Mouse (Mus musculus): ENCODE measurements around the gene Fam57b.

- TF ChIP-seq MAFK (IDR thresholded peaks at IDR 0.05; ENCODE audit: insufficient read depth, low read depth, low read length) (no peak), ZNF384 (IDR thresholded peaks at IDR 0.05; ENCODE audit: low read depth, low read length) (no peak)
Observed at GRCm38 (mm10) chr7:126870520-126870891, 73.0 kb downstream of the Fam57b start.

Data from ES-E14 (cell line).